ENCODE assay signal across 16 mouse cellular contexts in genomic region chr19:36242946-36243345, GRCm38 (mm10).
DNase-seq lines count a peak whose midpoint lies in the region; ATAC-seq and TF ChIP-seq lines count a peak whose summit lies in the region.
"Had no signal": no experiment of that assay in that cellular context is flagged by ENCODE, and none has a peak within 500 bp of the region (broad histone marks: within the 10 kb centered on the region; RNA-seq: fewer than 3 reads in every experiment).

No protein-coding gene starts in this region.

- no peaks in the 10 kb centered on the region for H3K36me3 ChIP-seq in spleen, adult 2 months (ENCODE audit: control insufficient read depth, insufficient read depth, low read length)
- H3K36me3 ChIP-seq: liver, embryonic 15.5 days had no signal

- H3K27ac ChIP-seq in spleen, adult 2 months (ENCODE audit: insufficient read depth, low read length), result peak overlapping the region; percentile 45
- H3K27ac ChIP-seq: gastrocnemius, adult 2 months; hindbrain, postnatal 0 days; liver, embryonic 15.5 days had no signal

- H3K27me3 ChIP-seq in spleen, adult 2 months (ENCODE audit: control insufficient read depth, insufficient read depth, low read length), result no peaks in the 10 kb centered on the region
- H3K27me3 ChIP-seq: CH12.LX; liver, embryonic 15.5 days had no signal

- H3K4me3 ChIP-seq in spleen, adult 2 months (ENCODE audit: extremely low read depth, insufficient read depth, insufficient read length), result no peak overlapping the region
- H3K4me3 ChIP-seq: gastrocnemius, adult 2 months; liver, embryonic 15.5 days had no signal

- 69% methylated on average over 5 of the region's 5 CpGs for WGBS in spleen, adult 2 months

- TF ChIP-seq CTCF in spleen, adult 2 months (IDR thresholded peaks at IDR 0.05; ENCODE audit: extremely low read depth, insufficient read depth, insufficient read length, insufficient replicate concordance), result no peak

- ATAC-seq in neutrophil, adult 5-6 weeks (ENCODE audit: extremely low read depth, insufficient number of reproducible peaks, low FRiP score, poor library complexity, severe bottlenecking), result peak; percentile 51; the same call in 1 of the 2 replicates
- ATAC-seq: forebrain, postnatal 0 days; hindbrain, postnatal 0 days had no signal

- no peak for TF ChIP-seq POLR2A in spleen, adult 2 months (IDR thresholded peaks at IDR 0.05; ENCODE audit: low read depth, low read length)

- no peak for DNase-seq in spleen, adult 2 months (ENCODE audit: low read depth in 1 of 2, low spot score in 2 of 2)
- no peak for DNase-seq in spleen, adult 18-20 months
- peak; percentile 28 for DNase-seq in T-cell, adult 2 months (ENCODE audit: low spot score)
- DNase-seq in adrenal gland, postnatal 36 days, result no peak
- DNase-seq in adrenal gland, postnatal 4 days (ENCODE audit: low spot score in 2 of 2), result no peak
- DNase-seq in left cerebral cortex, adult 11 months (ENCODE audit: low spot score), result no peak
- DNase-seq: cerebellum, adult 11-12 months; forebrain, postnatal 0 days; gastrocnemius, adult 2 months; heart, adult 18-20 months; lung, postnatal 10 days; right cerebral cortex, postnatal 14 days had no signal

- no peaks in the 10 kb centered on the region for H3K4me1 ChIP-seq in spleen, adult 2 months (ENCODE audit: control insufficient read depth, insufficient read depth, insufficient read length)
- H3K4me1 ChIP-seq: liver, embryonic 15.5 days had no signal
